Mouse (Mus musculus): Measurements from ENCODE around the gene Tex9.

- TF ChIP-seq CTCF (IDR thresholded peaks at IDR 0.05; ENCODE audit: control insufficient read depth, insufficient read depth, insufficient replicate concordance, low read depth, low read length) (no peak), POLR2A (IDR thresholded peaks at IDR 0.05; ENCODE audit: control insufficient read depth, low read depth, low read length) (no peak)
Measured at GRCm38 (mm10) chr9:72449841-72450240, 42.2 kb downstream of the Tex9 start.

Measured in testis, adult 2 months (tissue).